Mouse (Mus musculus) hindbrain, postnatal 0 days (tissue): ENCODE data around the gene Kirrel3. TPM values are rescaled to one million over a fixed set of nuclear protein-coding genes. Genes with fewer than 3 reads are reported as not detected.

Experiments
- ATAC-seq: fragments of 200-750 bp; cut with Nextera tagmentation; 2 replicates; pipeline ENCODE4 v1.8.0; 2017; ENCODE audit warnings: mild to moderate bottlenecking, moderate TSS enrichment, moderate library complexity
- DNase-seq: peaks from one replicate; pipeline ENCODE4 v3.0.0-alpha.2; 2015; ENCODE audit warnings: low spot score
- H3K27ac ChIP-seq: fragments of 300-500 bp; sonication (generic); 2 replicates; pipeline ENCODE4 v1.5.1; 2014; ENCODE audit warnings: mild to moderate bottlenecking
- H3K27me3 ChIP-seq: fragments of 300-500 bp; sonication (generic); 2 replicates; pipeline ENCODE4 v1.6.1; 2014; ENCODE audit warnings: low read length, mixed read lengths; ENCODE audit not compliant: insufficient read depth
- H3K36me3 ChIP-seq: fragments of 300-500 bp; sonication (generic); 2 replicates; pipeline ENCODE4 v1.6.1; 2014; ENCODE audit warnings: low read length, mixed read lengths; ENCODE audit not compliant: insufficient read depth
- H3K4me1 ChIP-seq: fragments of 300-500 bp; sonication (generic); 2 replicates; pipeline ENCODE4 v1.6.1; 2014; ENCODE audit warnings: antibody characterized with exemption, low read length, mixed read lengths; ENCODE audit not compliant: insufficient read depth
- H3K4me2 ChIP-seq: fragments of 300-500 bp; sonication (generic); 2 replicates; pipeline ENCODE4 v1.6.1; 2014; ENCODE audit warnings: low read depth, mild to moderate bottlenecking, low read length, moderate library complexity, mixed read lengths
- H3K4me3 ChIP-seq: fragments of 300-500 bp; sonication (generic); 2 replicates; pipeline ENCODE4 v1.5.1; 2014; ENCODE audit warnings: low read length
- H3K9ac ChIP-seq: fragments of 300-500 bp; sonication (generic); replicated peaks from 2 replicates; pipeline ENCODE4 v1.6.1; 2014; ENCODE audit warnings: mild to moderate bottlenecking, low read length, moderate library complexity, mixed read lengths
- H3K9me3 ChIP-seq: fragments of 300-500 bp; sonication (generic); 2 replicates; pipeline ENCODE4 v1.6.1; 2016; ENCODE audit warnings: low read length, mixed read lengths
- CTCF ChIP-seq: IDR thresholded peaks from 2 replicates; pipeline ENCODE4 v1.5.1; 2016; ENCODE audit warnings: antibody characterized with exemption, control low read depth, low read depth
- WGBS: fragments of 180-500 bp; shearing (Covaris S2); extraction: QIAGEN DNeasy Blood & Tissue Kit; methylation state at CpG from one replicate; pipeline ENCODE4 v1.1.7; 2014; 5-methylcytosine and 5-hydroxymethylcytosine counted together
- polyA plus RNA-seq: library from polyadenylated mRNA; unstranded; fragments of >200 nt; fragmentation: Nextera tagmentation; extraction: Ambion mirVana; gene quantifications from 2 replicates; pipeline ENCODE4 v1.2.1, GENCODE M21; 2015
- total RNA-seq: library from RNA; depleted of rRNA; stranded (reverse); fragments of >200 nt; gene quantifications from 2 replicates; pipeline ENCODE4 v1.2.3, GENCODE M21; 2014

Gene Kirrel3
- total and polyA plus RNA-seq, 2 experiments from 2014 or later, result 40.6 to 44.9 TPM

GRCm38 (mm10) chr9:34918976-34919375 is 433.3 kb downstream of the Kirrel3 start:
- Histone ChIP-seq H3K27ac (no peak overlapping the region), H3K9ac (no peak overlapping the region), H3K27me3 (no peaks in the 10 kb centered on the region), H3K36me3 (no peaks in the 10 kb centered on the region), H3K4me1 (peaks cover 7% of the 10 kb centered on the region), H3K4me2 (no peak overlapping the region), H3K4me3 (no peak overlapping the region), H3K9me3 (no peaks in the 10 kb centered on the region)
- no peak for TF ChIP-seq CTCF
- ATAC-seq (no peak), DNase-seq (no peak)
- 90% methylated on average over 5 of the region's 5 CpGs for WGBS

GRCm38 (mm10) chr9:34920116-34920515 is 434.4 kb downstream of the Kirrel3 start:
- WGBS, result 73% methylated on average over 3 of the region's 3 CpGs
- no peaks in the 10 kb centered on the region for H3K27me3 ChIP-seq
- ATAC-seq, result no peak

GRCm38 (mm10) chr9:34921941-34922340 is 436.2 kb downstream of the Kirrel3 start:
- DNase-seq, result no peak
- no peak overlapping the region for H3K4me2 ChIP-seq
- no peaks in the 10 kb centered on the region for H3K36me3 ChIP-seq

More at GRCm38 (mm10) chr9:34920116-34920515, 434.4 kb downstream of the Kirrel3 start:
- no peaks in the 10 kb centered on the region for H3K9me3 ChIP-seq
- DNase-seq, result no peak
- H3K36me3 ChIP-seq, result no peaks in the 10 kb centered on the region
- H3K4me1 ChIP-seq, result peaks cover 9% of the 10 kb centered on the region
- H3K4me3 ChIP-seq, result no peak overlapping the region
- no peak overlapping the region for H3K9ac ChIP-seq
- no peak for TF ChIP-seq CTCF
- H3K4me2 ChIP-seq, result no peak overlapping the region
- H3K27ac ChIP-seq, result no peak overlapping the region

GRCm38 (mm10) chr9:34922716-34923115 is 437.0 kb downstream of the Kirrel3 start:
- Histone ChIP-seq H3K9me3 (no peaks in the 10 kb centered on the region), H3K4me3 (no peak overlapping the region), H3K4me1 (peaks cover 9% of the 10 kb centered on the region), H3K9ac (no peak overlapping the region), H3K36me3 (no peaks in the 10 kb centered on the region), H3K4me2 (no peak overlapping the region), H3K27me3 (no peaks in the 10 kb centered on the region), H3K27ac (no peak overlapping the region)
- no peak for DNase-seq
- no peak for ATAC-seq
- WGBS, result 53% methylated on average over 6 of the region's 6 CpGs
- no peak for TF ChIP-seq CTCF

More at GRCm38 (mm10) chr9:34921941-34922340, 436.2 kb downstream of the Kirrel3 start:
- 71% methylated on average over 1 of the region's 1 CpGs for WGBS
- Histone ChIP-seq H3K27ac (no peak overlapping the region), H3K9ac (no peak overlapping the region), H3K4me1 (peaks cover 9% of the 10 kb centered on the region), H3K9me3 (no peaks in the 10 kb centered on the region), H3K27me3 (no peaks in the 10 kb centered on the region), H3K4me3 (no peak overlapping the region)
- TF ChIP-seq CTCF, result no peak
- no peak; the same call in 1 of the 2 replicates for ATAC-seq

- no peaks in the 10 kb centered on the region for H3K9me3 ChIP-seq
- DNase-seq, result peak; percentile 24
- TF ChIP-seq CTCF, result no peak
- peaks cover 9% of the 10 kb centered on the region for H3K4me1 ChIP-seq
- no peak overlapping the region for H3K4me3 ChIP-seq
- 35% methylated on average over 14 of the region's 14 CpGs for WGBS
- 0 out of 2 replicates have a peak, but pooled peaks have one; percentile 46 for ATAC-seq
- H3K4me2 ChIP-seq, result no peak overlapping the region
- no peaks in the 10 kb centered on the region for H3K27me3 ChIP-seq
- no peak overlapping the region for H3K27ac ChIP-seq
- H3K9ac ChIP-seq, result no peak overlapping the region
- H3K36me3 ChIP-seq, result no peaks in the 10 kb centered on the region
Observed at GRCm38 (mm10) chr9:34923134-34923931, 437.6 kb downstream of the Kirrel3 start.

GRCm38 (mm10) chr9:34925616-34926015 is 439.9 kb downstream of the Kirrel3 start:
- Histone ChIP-seq H3K4me1 (peaks cover 9% of the 10 kb centered on the region), H3K36me3 (no peaks in the 10 kb centered on the region), H3K4me3 (no peak overlapping the region), H3K27ac (no peak overlapping the region), H3K4me2 (no peak overlapping the region), H3K9me3 (no peaks in the 10 kb centered on the region), H3K27me3 (no peaks in the 10 kb centered on the region), H3K9ac (no peak overlapping the region)
- TF ChIP-seq CTCF, result no peak
- DNase-seq (no peak), ATAC-seq (no peak)
- 55% methylated on average over 5 of the region's 5 CpGs for WGBS

- H3K9me3 ChIP-seq, result no peaks in the 10 kb centered on the region
- no peak for TF ChIP-seq CTCF
- H3K27ac ChIP-seq, result no peak overlapping the region
- H3K4me2 ChIP-seq, result no peak overlapping the region
- no peak for DNase-seq
- no peak overlapping the region for H3K9ac ChIP-seq
- no peaks in the 10 kb centered on the region for H3K36me3 ChIP-seq
- 52% methylated on average over 1 of the region's 1 CpGs for WGBS
- ATAC-seq, result no peak
- no peak overlapping the region for H3K4me3 ChIP-seq
- no peaks in the 10 kb centered on the region for H3K4me1 ChIP-seq
- no peaks in the 10 kb centered on the region for H3K27me3 ChIP-seq
Observed at GRCm38 (mm10) chr9:34930371-34930770, 444.7 kb downstream of the Kirrel3 start.
